Mouse (Mus musculus): ENCODE data around the gene Erc2. TPM values are rescaled to one million over a fixed set of nuclear protein-coding genes. Genes with fewer than 3 reads are reported as not detected.

Gene Erc2
- polyA plus RNA-seq, 1 experiment from 2014 or later: 3.1 TPM

- 59% methylated on average over 5 of the region's 5 CpGs for WGBS
- Histone ChIP-seq H3K4me1 (replicated peaks; ENCODE audit: control insufficient read depth, insufficient read depth, low read length) (no peaks in the 10 kb centered on the region), H3K27ac (ENCODE audit: low read depth, low read length) (no peak overlapping the region; the same call in 1 of the 2 replicates), H3K9me3 (ENCODE audit: control insufficient read depth) (no peaks in the 10 kb centered on the region), H3K9ac (ENCODE audit: low read depth, low read length) (no peak overlapping the region), H3K27me3 (replicated peaks; ENCODE audit: control insufficient read depth, insufficient read depth, low read length) (0 out of 2 replicates have a peak, but pooled peaks cover 3% of the 10 kb centered on the region), H3K4me2 (replicated peaks; ENCODE audit: low read depth) (no peak overlapping the region), H3K36me3 (ENCODE audit: control insufficient read depth, insufficient read depth) (no peaks in the 10 kb centered on the region), H3K4me3 (ENCODE audit: low read depth, low read length) (no peak overlapping the region)
- no peak for ATAC-seq
- TF ChIP-seq CTCF (IDR thresholded peaks at IDR 0.05; ENCODE audit: low read depth): peak; percentile 59
These were observed 699.8 kb downstream of the Erc2 start for GRCm38 (mm10) chr14:28321916-28322534.

GRCm38 (mm10) chr14:28323243-28323642 lies 701.0 kb downstream of the Erc2 start:
- Histone ChIP-seq H3K4me3 (ENCODE audit: low read depth, low read length) (no peak overlapping the region), H3K9me3 (ENCODE audit: control insufficient read depth) (no peaks in the 10 kb centered on the region), H3K36me3 (ENCODE audit: control insufficient read depth, insufficient read depth) (no peaks in the 10 kb centered on the region), H3K9ac (ENCODE audit: low read depth, low read length) (no peak overlapping the region), H3K27ac (ENCODE audit: low read depth, low read length) (peak overlapping the region; percentile 60; the same call in 1 of the 2 replicates), H3K4me2 (replicated peaks; ENCODE audit: low read depth) (no peak overlapping the region), H3K27me3 (replicated peaks; ENCODE audit: control insufficient read depth, insufficient read depth, low read length) (0 out of 2 replicates have a peak, but pooled peaks cover 3% of the 10 kb centered on the region), H3K4me1 (replicated peaks; ENCODE audit: control insufficient read depth, insufficient read depth, low read length) (no peaks in the 10 kb centered on the region)
- WGBS: 50% methylated on average over 2 of the region's 2 CpGs
- peak; percentile 55 for ATAC-seq
- no peak for TF ChIP-seq CTCF (IDR thresholded peaks at IDR 0.05; ENCODE audit: low read depth)

- H3K4me3 ChIP-seq (ENCODE audit: low read depth, low read length): no peak overlapping the region
- H3K9me3 ChIP-seq (ENCODE audit: control insufficient read depth): no peaks in the 10 kb centered on the region
- H3K36me3 ChIP-seq (ENCODE audit: control insufficient read depth, insufficient read depth): no peaks in the 10 kb centered on the region
- WGBS: 43% methylated on average over 2 of the region's 2 CpGs
- no peak for TF ChIP-seq CTCF (IDR thresholded peaks at IDR 0.05; ENCODE audit: low read depth)
- no peaks in the 10 kb centered on the region for H3K4me1 ChIP-seq (replicated peaks; ENCODE audit: control insufficient read depth, insufficient read depth, low read length)
- no peak overlapping the region for H3K9ac ChIP-seq (ENCODE audit: low read depth, low read length)
- no peak overlapping the region for H3K4me2 ChIP-seq (replicated peaks; ENCODE audit: low read depth)
- peak; percentile 76 for ATAC-seq
- H3K27ac ChIP-seq (ENCODE audit: low read depth, low read length): peak overlapping the region; percentile 60; the same call in 1 of the 2 replicates
- 0 out of 2 replicates have a peak, but pooled peaks cover 3% of the 10 kb centered on the region for H3K27me3 ChIP-seq (replicated peaks; ENCODE audit: control insufficient read depth, insufficient read depth, low read length)
These were observed 701.5 kb downstream of the Erc2 start for GRCm38 (mm10) chr14:28323727-28324126.

GRCm38 (mm10) chr14:28326456-28326855 lies 704.2 kb downstream of the Erc2 start:
- Histone ChIP-seq H3K4me2 (replicated peaks; ENCODE audit: low read depth) (no peak overlapping the region), H3K27ac (ENCODE audit: low read depth, low read length) (no peak overlapping the region), H3K27me3 (replicated peaks; ENCODE audit: control insufficient read depth, insufficient read depth, low read length) (0 out of 2 replicates have a peak, but pooled peaks cover 3% of the 10 kb centered on the region), H3K9ac (ENCODE audit: low read depth, low read length) (no peak overlapping the region), H3K4me3 (ENCODE audit: low read depth, low read length) (no peak overlapping the region), H3K9me3 (ENCODE audit: control insufficient read depth) (no peaks in the 10 kb centered on the region), H3K4me1 (replicated peaks; ENCODE audit: control insufficient read depth, insufficient read depth, low read length) (no peaks in the 10 kb centered on the region), H3K36me3 (ENCODE audit: control insufficient read depth, insufficient read depth) (no peaks in the 10 kb centered on the region)
- no peak for ATAC-seq
- 64% methylated on average over 7 of the region's 7 CpGs for WGBS
- no peak for TF ChIP-seq CTCF (IDR thresholded peaks at IDR 0.05; ENCODE audit: low read depth)

- Histone ChIP-seq H3K4me3 (ENCODE audit: low read depth, low read length) (no peak overlapping the region), H3K9ac (ENCODE audit: low read depth, low read length) (no peak overlapping the region), H3K27ac (ENCODE audit: low read depth, low read length) (no peak overlapping the region), H3K4me1 (replicated peaks; ENCODE audit: control insufficient read depth, insufficient read depth, low read length) (no peaks in the 10 kb centered on the region), H3K9me3 (ENCODE audit: control insufficient read depth) (no peaks in the 10 kb centered on the region), H3K27me3 (replicated peaks; ENCODE audit: control insufficient read depth, insufficient read depth, low read length) (0 out of 2 replicates have a peak, but pooled peaks cover 3% of the 10 kb centered on the region), H3K4me2 (replicated peaks; ENCODE audit: low read depth) (no peak overlapping the region), H3K36me3 (ENCODE audit: control insufficient read depth, insufficient read depth) (no peaks in the 10 kb centered on the region)
- TF ChIP-seq CTCF (IDR thresholded peaks at IDR 0.05; ENCODE audit: low read depth): no peak
- peak; percentile 68 for ATAC-seq
- WGBS: 51% methylated on average over 8 of the region's 8 CpGs
These were observed 706.3 kb downstream of the Erc2 start for GRCm38 (mm10) chr14:28328512-28328911.

GRCm38 (mm10) chr14:28331108-28331507 lies 708.9 kb downstream of the Erc2 start:
- Histone ChIP-seq H3K4me3 (ENCODE audit: low read depth, low read length) (no peak overlapping the region), H3K4me1 (replicated peaks; ENCODE audit: control insufficient read depth, insufficient read depth, low read length) (no peaks in the 10 kb centered on the region), H3K27me3 (replicated peaks; ENCODE audit: control insufficient read depth, insufficient read depth, low read length) (no peaks in the 10 kb centered on the region), H3K9me3 (ENCODE audit: control insufficient read depth) (no peaks in the 10 kb centered on the region), H3K9ac (ENCODE audit: low read depth, low read length) (no peak overlapping the region), H3K27ac (ENCODE audit: low read depth, low read length) (no peak overlapping the region), H3K36me3 (ENCODE audit: control insufficient read depth, insufficient read depth) (no peaks in the 10 kb centered on the region), H3K4me2 (replicated peaks; ENCODE audit: low read depth) (no peak overlapping the region)
- WGBS: 62% methylated on average over 5 of the region's 5 CpGs
- ATAC-seq: peak; percentile 71
- TF ChIP-seq CTCF (IDR thresholded peaks at IDR 0.05; ENCODE audit: low read depth): no peak
